Mouse (Mus musculus) cortical plate, adult 2 months (tissue): ENCODE data around the gene Gpatch1.

Source experiments
- CTCF ChIP-seq: fragments of 200-500 bp; IDR thresholded peaks from 2 replicates; pipeline ENCODE4 v1.5.1; 2011; ENCODE audit warnings: mild to moderate bottlenecking, control low read depth, low read length; ENCODE audit not compliant: insufficient read depth; ENCODE audit errors: extremely low read depth
- POLR2A ChIP-seq: fragments of 200-500 bp; IDR thresholded peaks from 2 replicates; pipeline ENCODE4 v1.6.1; 2011; ENCODE audit warnings: mild to moderate bottlenecking, low read length, control low read depth; ENCODE audit not compliant: insufficient read depth; ENCODE audit errors: extremely low read depth

GRCm38 (mm10) chr7:35333231-35333651 lies 15.0 kb upstream of the Gpatch1 start:
- TF ChIP-seq POLR2A (no peak), CTCF (0 out of 2 replicates have a peak, but pooled peaks have one; percentile 7)
